Mouse (Mus musculus) heart, embryonic 13.5 days (tissue): ENCODE measurements around the gene Polr2l. TPM values are rescaled to one million over a fixed set of nuclear protein-coding genes. Genes with fewer than 3 reads are reported as not detected.
A peak's percentile ranks its signal among the peaks of the same experiment; 100 is the strongest.

Experiments
- ATAC-seq: fragments of 200-750 bp; cut with Nextera tagmentation; 2 replicates; pipeline ENCODE4 v1.8.0; 2017; ENCODE audit warnings: moderate TSS enrichment; ENCODE audit not compliant: insufficient number of reproducible peaks, low FRiP score, low TSS enrichment; ENCODE audit errors: extremely low read depth
- H3K27ac ChIP-seq: fragments of 300-500 bp; sonication (generic); replicated peaks from 2 replicates; pipeline ENCODE4 v1.5.1; 2015; ENCODE audit warnings: moderate library complexity, mild to moderate bottlenecking, inconsistent platforms
- H3K27me3 ChIP-seq: fragments of 300-500 bp; sonication (generic); replicated peaks from 2 replicates; pipeline ENCODE4 v1.6.1; 2015; ENCODE audit warnings: mild to moderate bottlenecking, inconsistent platforms
- H3K36me3 ChIP-seq: fragments of 300-500 bp; sonication (generic); 2 replicates; pipeline ENCODE4 v1.6.1; 2015; ENCODE audit warnings: mild to moderate bottlenecking, inconsistent platforms
- H3K4me1 ChIP-seq: fragments of 300-500 bp; sonication (generic); 2 replicates; pipeline ENCODE4 v1.6.1; 2015; ENCODE audit warnings: inconsistent platforms
- H3K4me2 ChIP-seq: fragments of 300-500 bp; sonication (generic); 2 replicates; pipeline ENCODE4 v1.6.1; 2015; ENCODE audit warnings: inconsistent platforms, mild to moderate bottlenecking, moderate library complexity
- H3K4me3 ChIP-seq: fragments of 300-500 bp; sonication (generic); 2 replicates; pipeline ENCODE4 v1.5.1; 2015; ENCODE audit warnings: moderate library complexity, mild to moderate bottlenecking, inconsistent platforms
- H3K9ac ChIP-seq: fragments of 300-500 bp; sonication (generic); 2 replicates; pipeline ENCODE4 v1.6.1; 2015; ENCODE audit warnings: inconsistent platforms, mild to moderate bottlenecking, moderate library complexity
- H3K9me3 ChIP-seq: fragments of 300-500 bp; sonication (generic); 2 replicates; pipeline ENCODE4 v1.6.1; 2016; ENCODE audit warnings: inconsistent platforms
- WGBS: fragments of 180-500 bp; shearing (Covaris S2); methylation state at CpG from one replicate; pipeline ENCODE4 v1.1.7; 2015; ENCODE audit warnings: mixed read lengths; 5-methylcytosine and 5-hydroxymethylcytosine counted together
- polyA plus RNA-seq: library from polyadenylated mRNA; unstranded; fragments of >200 nt; fragmentation: Nextera tagmentation; extraction: Ambion mirVana; gene quantifications from 2 replicates; pipeline ENCODE4 v1.2.1, GENCODE M21; 2015

Polr2l gene
- polyA plus RNA-seq, 1 experiment from 2014 or later: 67.3 TPM

- H3K4me3 ChIP-seq: peak overlapping the region; percentile 77
- ATAC-seq: no peak
- H3K27me3 ChIP-seq: no peaks in the 10 kb centered on the region
- peak overlapping the region; percentile 86; the same call in 1 of the 2 replicates for H3K9ac ChIP-seq
- H3K4me1 ChIP-seq: peaks cover 45% of the 10 kb centered on the region
- peaks cover 59% of the 10 kb centered on the region for H3K36me3 ChIP-seq
- no peak overlapping the region for H3K27ac ChIP-seq
- peak overlapping the region; percentile 96 for H3K4me2 ChIP-seq
- no peaks in the 10 kb centered on the region for H3K9me3 ChIP-seq
- 82% methylated on average over 9 of the region's 9 CpGs for WGBS
Measured at GRCm38 (mm10) chr7:141435856-141436522, 38.9 kb downstream of the Polr2l start.

DNA sequence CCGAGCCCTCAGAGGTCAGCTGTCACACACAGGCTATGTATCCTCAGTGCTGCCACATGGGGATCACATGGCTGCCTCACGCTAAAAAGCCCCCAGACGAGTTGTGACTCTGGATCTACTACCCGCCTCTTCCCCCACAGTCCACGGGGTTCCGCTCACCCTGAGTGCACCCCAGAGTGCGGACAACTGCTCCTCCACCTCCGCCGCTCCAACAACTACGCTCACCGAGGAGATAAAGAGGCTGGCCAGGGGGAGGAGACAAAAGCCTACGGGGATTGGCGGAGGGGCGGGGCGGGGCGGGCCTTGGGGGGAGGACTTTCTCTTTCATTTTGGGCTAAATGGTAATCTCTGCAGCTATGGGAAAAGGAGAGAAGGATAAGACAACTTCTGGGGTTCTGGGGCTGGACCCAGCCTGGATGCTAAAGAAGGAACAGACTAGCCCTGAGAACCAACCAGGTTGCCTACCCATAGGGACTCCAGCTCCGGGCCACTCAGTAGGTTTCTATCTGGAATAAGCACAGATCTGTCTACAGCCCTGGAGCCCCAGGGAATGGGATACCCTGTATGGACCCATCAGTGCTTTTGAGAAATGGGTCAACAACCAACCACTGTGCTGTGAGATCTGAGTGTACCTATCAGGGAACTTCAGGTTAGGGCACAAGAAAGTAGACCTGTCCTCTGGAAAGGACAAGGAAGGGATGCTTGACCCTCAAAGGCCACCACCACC is 39.6 kb downstream of the Polr2l start:
- H3K36me3 ChIP-seq: peaks cover 61% of the 10 kb centered on the region

DNA sequence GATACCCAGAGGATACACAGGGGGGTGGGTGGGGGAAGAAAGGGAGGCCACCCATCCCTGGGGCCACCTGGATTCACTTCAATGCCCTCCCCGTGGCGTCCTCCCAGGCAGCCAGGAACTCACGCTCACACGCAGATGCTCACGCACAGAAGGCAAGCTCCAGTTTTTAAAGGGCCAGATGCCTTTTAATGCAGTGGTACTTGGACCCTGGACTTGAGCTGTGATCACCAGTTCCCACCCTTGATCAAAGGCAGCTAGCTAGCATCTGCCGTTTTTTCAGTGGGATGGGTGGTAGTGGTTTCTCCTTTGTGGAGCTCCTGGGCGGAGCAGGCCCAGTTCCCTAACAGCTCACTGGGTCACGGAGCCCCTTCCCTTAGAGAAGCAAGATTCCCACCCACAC is 40.5 kb downstream of the Polr2l start:
- Histone ChIP-seq H3K9me3 (no peaks in the 10 kb centered on the region), H3K9ac (peak overlapping the region; percentile 86), H3K4me2 (peak overlapping the region; percentile 96), H3K4me3 (peak overlapping the region; percentile 62), H3K27ac (peak overlapping the region; percentile 69), H3K36me3 (peaks cover 55% of the 10 kb centered on the region), H3K27me3 (no peaks in the 10 kb centered on the region), H3K4me1 (peaks cover 49% of the 10 kb centered on the region)
- WGBS: 15% methylated on average over 8 of the region's 8 CpGs
- ATAC-seq: no peak

More for the DNA sequence above, 39.6 kb downstream of the Polr2l start:
- Histone ChIP-seq H3K9ac (peak overlapping the region; percentile 86), H3K27ac (peak overlapping the region; percentile 69), H3K9me3 (no peaks in the 10 kb centered on the region), H3K4me1 (peaks cover 42% of the 10 kb centered on the region), H3K4me2 (peak overlapping the region; percentile 96), H3K27me3 (no peaks in the 10 kb centered on the region), H3K4me3 (peak overlapping the region; percentile 62)
- 2% methylated on average over 17 of the region's 17 CpGs for WGBS
- ATAC-seq: no peak

DNA sequence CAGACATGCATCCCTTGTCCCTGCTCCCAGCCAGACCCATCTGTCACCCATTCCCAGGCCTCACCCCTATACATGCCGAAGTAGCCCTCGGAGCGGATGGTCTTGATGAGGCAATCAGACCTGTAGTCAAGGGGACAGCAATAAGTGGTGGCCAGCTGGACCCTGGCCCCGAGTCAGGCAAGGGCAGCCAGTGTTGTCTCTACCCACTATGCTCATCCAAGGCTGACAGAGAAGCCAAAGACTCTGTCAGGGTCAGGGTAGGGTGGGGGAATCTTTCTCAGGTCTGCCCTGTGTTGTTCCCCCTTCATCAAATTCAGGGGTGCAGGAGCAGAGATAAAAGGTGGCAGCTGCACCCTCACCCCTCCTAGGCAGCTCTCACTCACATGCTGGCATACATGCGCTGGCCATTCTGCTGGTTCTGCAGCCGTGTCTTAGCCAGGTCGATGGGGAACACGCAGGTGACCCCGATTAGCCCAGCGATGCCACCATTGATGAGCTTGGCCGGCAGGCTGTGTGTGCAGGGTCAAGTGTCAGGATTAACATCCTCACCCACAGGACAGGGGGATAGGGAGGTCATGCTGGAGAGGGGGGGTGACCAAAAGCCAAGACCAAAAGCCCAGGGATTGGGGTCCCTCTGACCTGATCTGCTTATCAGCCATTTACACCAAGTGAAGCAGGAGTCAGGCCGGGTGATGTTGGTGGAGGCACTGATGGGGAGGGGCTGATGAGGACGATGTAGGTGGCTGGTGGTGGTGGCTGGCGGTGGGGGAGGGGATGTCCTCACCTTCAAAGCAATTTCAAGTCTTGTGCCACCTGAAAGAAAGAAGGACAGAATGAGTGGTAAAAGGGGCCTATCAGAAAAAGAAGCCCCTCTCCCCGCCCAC is 41.2 kb downstream of the Polr2l start:
- Histone ChIP-seq H3K4me2 (peak overlapping the region; percentile 96), H3K9me3 (no peaks in the 10 kb centered on the region), H3K4me3 (peak overlapping the region; percentile 62), H3K36me3 (peaks cover 48% of the 10 kb centered on the region), H3K4me1 (peaks cover 56% of the 10 kb centered on the region), H3K9ac (peak overlapping the region; percentile 86), H3K27ac (peak overlapping the region; percentile 69; the same call in 1 of the 2 replicates), H3K27me3 (no peaks in the 10 kb centered on the region)
- ATAC-seq: no peak
- WGBS: 69% methylated on average over 15 of the region's 15 CpGs

GRCm38 (mm10) chr7:141432741-141433516 is 42.0 kb downstream of the Polr2l start:
- H3K4me1 ChIP-seq: peaks cover 65% of the 10 kb centered on the region

DNA sequence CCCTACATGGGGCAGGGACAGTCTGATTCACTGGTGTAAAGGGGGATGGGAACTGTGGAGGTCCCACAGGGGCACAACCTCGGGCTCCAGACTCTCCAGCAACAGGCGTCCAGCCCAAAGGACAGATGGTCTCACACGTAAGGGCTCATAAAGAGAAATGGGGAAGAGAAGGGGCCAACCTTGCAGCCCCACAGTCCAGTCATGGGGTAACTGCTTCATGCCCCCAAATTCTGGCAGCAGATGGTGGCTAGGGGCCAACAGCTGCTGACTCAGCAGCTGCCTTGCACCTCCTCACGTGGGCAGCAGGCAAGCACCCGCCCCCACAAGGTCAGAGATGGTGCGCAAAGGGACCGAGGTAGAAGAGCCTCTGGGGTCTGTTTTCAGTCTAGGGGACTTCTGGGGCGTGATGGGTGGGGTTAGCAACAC is 42.7 kb downstream of the Polr2l start:
- Histone ChIP-seq H3K36me3 (peaks cover 37% of the 10 kb centered on the region), H3K9me3 (no peaks in the 10 kb centered on the region), H3K4me1 (peaks cover 61% of the 10 kb centered on the region), H3K9ac (no peak overlapping the region), H3K27ac (no peak overlapping the region), H3K27me3 (0 out of 2 replicates have a peak, but pooled peaks cover 5% of the 10 kb centered on the region), H3K4me2 (no peak overlapping the region), H3K4me3 (no peak overlapping the region)
- WGBS: 82% methylated on average over 8 of the region's 8 CpGs
- no peak for ATAC-seq

More at GRCm38 (mm10) chr7:141432741-141433516, 42.0 kb downstream of the Polr2l start:
- H3K4me2 ChIP-seq: no peak overlapping the region
- no peaks in the 10 kb centered on the region for H3K9me3 ChIP-seq
- WGBS: 83% methylated on average over 6 of the region's 6 CpGs
- no peak overlapping the region for H3K27ac ChIP-seq
- ATAC-seq: no peak
- no peak overlapping the region for H3K9ac ChIP-seq
- H3K27me3 ChIP-seq: 0 out of 2 replicates have a peak, but pooled peaks cover 2% of the 10 kb centered on the region
- H3K36me3 ChIP-seq: peaks cover 39% of the 10 kb centered on the region
- H3K4me3 ChIP-seq: no peak overlapping the region

DNA sequence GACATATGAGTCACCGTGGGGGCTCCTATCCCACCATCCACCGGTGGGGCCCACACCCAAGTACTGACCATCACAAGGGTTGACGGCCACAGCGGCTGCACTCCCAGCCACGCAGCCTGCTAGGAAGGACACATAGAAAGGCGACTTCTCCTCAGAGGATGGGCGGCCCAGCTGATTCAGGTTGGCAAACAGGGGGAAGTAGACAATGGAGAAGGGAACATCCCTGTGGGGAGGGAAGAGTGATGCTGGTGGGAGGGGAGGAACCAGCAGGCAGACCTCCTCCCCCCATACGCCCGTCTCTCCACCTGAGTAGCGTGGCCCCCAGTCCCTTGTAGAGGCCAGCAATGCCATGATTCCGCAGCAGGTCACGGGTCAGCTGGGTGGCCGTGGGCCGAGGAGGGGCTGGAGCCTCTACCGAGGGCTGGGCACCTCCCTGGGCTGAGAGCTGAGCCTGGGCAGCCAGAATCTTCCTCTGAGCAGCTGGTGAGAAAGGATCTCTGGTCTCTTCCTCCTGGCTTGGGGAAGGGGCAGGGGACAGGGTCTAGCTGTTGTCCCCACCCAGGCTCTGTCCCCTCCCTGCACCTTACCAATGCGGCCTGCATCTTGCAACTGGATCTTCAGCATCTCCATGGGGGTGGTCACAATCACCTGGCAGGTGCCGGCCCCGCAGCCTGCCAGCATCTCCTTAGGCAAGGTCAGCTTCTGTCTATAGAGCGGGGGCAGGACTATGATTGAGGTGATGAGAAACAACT is 43.3 kb downstream of the Polr2l start:
- peaks cover 37% of the 10 kb centered on the region for H3K36me3 ChIP-seq
- ATAC-seq: no peak
- no peak overlapping the region for H3K27ac ChIP-seq
- no peak overlapping the region for H3K4me3 ChIP-seq
- H3K4me2 ChIP-seq: no peak overlapping the region
- 89% methylated on average over 19 of the region's 19 CpGs for WGBS
- no peaks in the 10 kb centered on the region for H3K9me3 ChIP-seq
- H3K9ac ChIP-seq: no peak overlapping the region
- H3K27me3 ChIP-seq: 0 out of 2 replicates have a peak, but pooled peaks cover 5% of the 10 kb centered on the region
- H3K4me1 ChIP-seq: peaks cover 56% of the 10 kb centered on the region

GRCm38 (mm10) chr7:141430585-141431240 is 44.2 kb downstream of the Polr2l start:
- H3K4me1 ChIP-seq: peaks cover 48% of the 10 kb centered on the region
- H3K9me3 ChIP-seq: no peaks in the 10 kb centered on the region
- H3K4me3 ChIP-seq: no peak overlapping the region
- 0 out of 2 replicates have a peak, but pooled peaks cover 5% of the 10 kb centered on the region for H3K27me3 ChIP-seq
- peaks cover 37% of the 10 kb centered on the region for H3K36me3 ChIP-seq
- 86% methylated on average over 9 of the region's 9 CpGs for WGBS
- H3K27ac ChIP-seq: peak overlapping the region; percentile 44
- no peak overlapping the region for H3K4me2 ChIP-seq
- no peak for ATAC-seq
- H3K9ac ChIP-seq: peak overlapping the region; percentile 12; the same call in 1 of the 2 replicates

- peaks cover 42% of the 10 kb centered on the region for H3K4me1 ChIP-seq
Measured at GRCm38 (mm10) chr7:141429840-141430584, 44.9 kb downstream of the Polr2l start.

More at GRCm38 (mm10) chr7:141429840-141430584, 44.9 kb downstream of the Polr2l start:
- ATAC-seq: 0 out of 2 replicates have a peak, but pooled peaks have one; percentile 20
- Histone ChIP-seq H3K27ac (peak overlapping the region; percentile 44), H3K4me2 (peak overlapping the region; percentile 63), H3K9me3 (no peaks in the 10 kb centered on the region), H3K4me3 (peak overlapping the region; percentile 42), H3K36me3 (peaks cover 37% of the 10 kb centered on the region), H3K27me3 (0 out of 2 replicates have a peak, but pooled peaks cover 5% of the 10 kb centered on the region), H3K9ac (peak overlapping the region; percentile 12; the same call in 1 of the 2 replicates)
- 39% methylated on average over 9 of the region's 9 CpGs for WGBS
